Mouse (Mus musculus) heart, postnatal 0 days (tissue): ENCODE data around the gene Sqstm1. TPM values are rescaled to one million over a fixed set of nuclear protein-coding genes. Genes with fewer than 3 reads are reported as not detected.
"Not testable (repeated sequence)": the region's sequence is repeated elsewhere in the genome, so short reads cannot be mapped to it uniquely, and the experiment has no call there.

ENCODE experiments used
- ATAC-seq: fragments of 200-750 bp; cut with Nextera tagmentation; 2 replicates; pipeline ENCODE4 v1.8.0; 2017; ENCODE audit warnings: low read depth, moderate number of reproducible peaks, moderate library complexity; ENCODE audit not compliant: insufficient read depth
- DNase-seq: peaks from one replicate; pipeline ENCODE4 v3.0.0-alpha.2; 2016; ENCODE audit warnings: low spot score
- H3K27ac ChIP-seq: fragments of 300-500 bp; sonication (generic); 2 replicates; pipeline ENCODE4 v1.5.1; 2014; ENCODE audit warnings: low read depth, mild to moderate bottlenecking
- H3K27me3 ChIP-seq: fragments of 300-500 bp; sonication (generic); 2 replicates; pipeline ENCODE4 v1.6.1; 2014; ENCODE audit warnings: low read length, mixed read lengths; ENCODE audit not compliant: control insufficient read depth, insufficient read depth
- H3K36me3 ChIP-seq: fragments of 300-500 bp; sonication (generic); replicated peaks from 2 replicates; pipeline ENCODE4 v1.6.1; 2014; ENCODE audit warnings: low read length, mixed read lengths; ENCODE audit not compliant: control insufficient read depth, insufficient read depth
- H3K4me1 ChIP-seq: fragments of 300-500 bp; sonication (generic); 2 replicates; pipeline ENCODE4 v1.6.1; 2014; ENCODE audit warnings: antibody characterized with exemption; ENCODE audit not compliant: control insufficient read depth, insufficient read depth
- H3K4me2 ChIP-seq: fragments of 300-500 bp; sonication (generic); 2 replicates; pipeline ENCODE4 v1.6.1; 2014; ENCODE audit warnings: low read depth, mild to moderate bottlenecking, low read length, moderate library complexity
- H3K4me3 ChIP-seq: fragments of 300-500 bp; sonication (generic); 2 replicates; pipeline ENCODE4 v1.5.1; 2014; ENCODE audit warnings: low read depth, low read length
- H3K9ac ChIP-seq: fragments of 300-500 bp; sonication (generic); replicated peaks from 2 replicates; pipeline ENCODE4 v1.6.1; 2014; ENCODE audit warnings: low read depth, low read length, mixed read lengths
- H3K9me3 ChIP-seq: fragments of 300-500 bp; sonication (generic); replicated peaks from 2 replicates; pipeline ENCODE4 v1.6.1; 2016; ENCODE audit warnings: low read length; ENCODE audit not compliant: control insufficient read depth
- CTCF ChIP-seq: IDR thresholded peaks from 2 replicates; pipeline ENCODE4 v1.5.1; 2016; ENCODE audit warnings: antibody characterized with exemption, control low read depth, low read depth
- EP300 ChIP-seq: IDR thresholded peaks from 2 replicates; pipeline ENCODE4 v1.6.1; 2016; ENCODE audit warnings: antibody characterized with exemption, low read depth
- WGBS: fragments of 180-500 bp; shearing (Covaris S2); extraction: QIAGEN DNeasy Blood & Tissue Kit; methylation state at CpG from one replicate; pipeline ENCODE4 v1.1.7; 2014; 5-methylcytosine and 5-hydroxymethylcytosine counted together
- polyA plus RNA-seq: library from polyadenylated mRNA; unstranded; fragments of >200 nt; fragmentation: Nextera tagmentation; extraction: Ambion mirVana; gene quantifications from 2 replicates; pipeline ENCODE4 v1.2.1, GENCODE M21; 2015
- total RNA-seq: library from RNA; depleted of rRNA; stranded (reverse); fragments of >200 nt; gene quantifications from 2 replicates; pipeline ENCODE4 v1.2.3, GENCODE M21; 2014; ENCODE audit warnings: low replicate concordance

The Sqstm1 gene
- total and polyA plus RNA-seq, 2 experiments from 2014 or later = 244 to 249 TPM

- Histone ChIP-seq H3K4me3 (peak overlapping the region; percentile 66), H3K4me1 (peaks cover 6% of the 10 kb centered on the region), H3K4me2 (peak overlapping the region; percentile 92), H3K27me3 (no peaks in the 10 kb centered on the region), H3K36me3 (peaks cover 24% of the 10 kb centered on the region), H3K9me3 (no peaks in the 10 kb centered on the region), H3K27ac (peak overlapping the region; percentile 57), H3K9ac (peak overlapping the region; percentile 61)
- WGBS = under 1% methylated on average over 27 of the region's 27 CpGs
- peak; percentile 98 for DNase-seq
- TF ChIP-seq EP300 (no peak), CTCF (no peak)
- peak; percentile 100 for ATAC-seq
Observed at GRCm38 (mm10) chr11:50174730-50175187, 35.9 kb downstream of the Sqstm1 start.

DNA sequence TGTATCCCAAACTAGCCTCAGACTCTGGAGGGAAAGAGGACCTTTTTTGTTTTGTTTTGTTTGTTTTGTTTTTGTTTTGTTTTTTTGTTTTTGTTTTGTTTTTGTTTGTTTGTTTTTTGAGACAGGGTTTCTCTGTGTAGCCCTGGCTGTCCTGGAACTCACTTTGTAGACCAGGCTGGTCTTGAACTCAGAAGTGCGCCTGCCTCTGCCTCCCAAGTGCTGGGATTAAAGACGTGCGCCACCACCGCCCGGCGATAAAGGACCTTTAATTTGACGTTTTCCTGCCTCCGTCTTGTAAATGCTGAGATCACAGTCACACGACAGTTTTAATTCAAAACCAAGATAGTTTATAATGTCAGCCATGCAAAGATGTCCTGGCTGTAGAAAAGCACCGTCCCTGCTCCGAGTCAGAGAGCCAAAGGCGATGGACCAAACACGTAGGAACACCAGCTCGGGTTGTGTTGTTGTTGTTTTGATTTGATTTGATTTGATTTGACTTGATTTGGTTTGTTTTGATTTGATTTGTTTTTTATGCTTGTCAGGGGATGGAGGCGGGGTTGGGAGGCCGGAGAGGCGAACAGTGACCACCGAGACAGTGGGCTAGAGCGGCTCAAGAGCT, 36.4 kb downstream of the Sqstm1 start, which contains the start of gene Mrnip:
Gene Mrnip, plus strand, starts transcription at position 334 of the 619 bp plus-strand sequence.
- Histone ChIP-seq H3K4me3 (peak within 1 kb of the TSS; percentile 66), H3K4me2 (peak within 1 kb of the TSS; percentile 92), H3K9ac (peak within 1 kb of the TSS; percentile 61), H3K36me3 (peaks cover 30% of the 10 kb centered on the region), H3K27ac (peak within 1 kb of the TSS; percentile 64)
- H3K27me3 ChIP-seq, H3K4me1 ChIP-seq, H3K9me3 ChIP-seq, DNase-seq: not testable (repeated sequence)
- 4% methylated on average over 19 of the region's 19 CpGs for WGBS
- peak; percentile 32 for ATAC-seq

DNA sequence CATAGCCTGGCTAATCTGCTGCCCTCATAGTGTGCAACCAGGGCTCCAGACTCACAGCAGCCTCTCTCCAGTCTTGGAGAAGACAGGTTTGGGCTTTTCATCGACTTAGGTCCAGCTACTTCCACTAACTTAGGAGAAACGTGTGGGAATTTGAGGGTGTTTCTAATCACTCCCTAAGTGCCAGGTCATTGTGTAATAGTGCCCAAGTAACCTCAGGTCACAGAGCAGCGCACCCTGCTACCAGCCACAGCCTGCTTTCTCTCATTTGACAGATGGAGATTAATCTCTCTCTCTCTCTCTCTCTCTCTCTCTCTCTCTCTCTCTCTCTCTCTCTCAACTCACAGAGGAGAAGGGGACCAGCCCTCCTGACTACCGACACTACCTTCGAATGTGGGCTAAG, 42.3 kb downstream of the Sqstm1 start:
- H3K9ac ChIP-seq = no peak overlapping the region
- TF ChIP-seq CTCF = no peak
- no peak for TF ChIP-seq EP300
- ATAC-seq (no peak), DNase-seq (no peak)
- H3K9me3 ChIP-seq = no peaks in the 10 kb centered on the region
- no peaks in the 10 kb centered on the region for H3K4me1 ChIP-seq
- no peaks in the 10 kb centered on the region for H3K27me3 ChIP-seq
- H3K27ac ChIP-seq = no peak overlapping the region
- no peak overlapping the region for H3K4me3 ChIP-seq
- no peak overlapping the region for H3K4me2 ChIP-seq
- H3K36me3 ChIP-seq = peaks cover 58% of the 10 kb centered on the region
- WGBS = 85% methylated on average over 5 of the region's 5 CpGs

- Histone ChIP-seq H3K4me1 (no peaks in the 10 kb centered on the region), H3K9ac (no peak overlapping the region), H3K4me3 (no peak overlapping the region), H3K9me3 (no peaks in the 10 kb centered on the region), H3K27me3 (no peaks in the 10 kb centered on the region), H3K36me3 (peaks cover 78% of the 10 kb centered on the region), H3K4me2 (no peak overlapping the region), H3K27ac (peak overlapping the region; percentile 13)
- TF ChIP-seq CTCF = no peak
- WGBS = 96% methylated on average over 3 of the region's 3 CpGs
- ATAC-seq = no peak
- DNase-seq = no peak
Observed at GRCm38 (mm10) chr11:50162338-50163050, 48.1 kb downstream of the Sqstm1 start.

- Histone ChIP-seq H3K4me3 (no peak overlapping the region), H3K9ac (no peak overlapping the region), H3K9me3 (no peaks in the 10 kb centered on the region), H3K4me2 (no peak overlapping the region), H3K27ac (peak overlapping the region; percentile 13), H3K4me1 (no peaks in the 10 kb centered on the region), H3K27me3 (no peaks in the 10 kb centered on the region), H3K36me3 (peaks cover 85% of the 10 kb centered on the region)
- WGBS = 61% methylated on average over 10 of the region's 10 CpGs
- peak; percentile 59 for DNase-seq
- TF ChIP-seq CTCF (peak; percentile 88), EP300 (no peak)
- ATAC-seq = peak; percentile 64
Observed at GRCm38 (mm10) chr11:50161578-50162304, 48.9 kb downstream of the Sqstm1 start.
